In the genomic region with DNA sequence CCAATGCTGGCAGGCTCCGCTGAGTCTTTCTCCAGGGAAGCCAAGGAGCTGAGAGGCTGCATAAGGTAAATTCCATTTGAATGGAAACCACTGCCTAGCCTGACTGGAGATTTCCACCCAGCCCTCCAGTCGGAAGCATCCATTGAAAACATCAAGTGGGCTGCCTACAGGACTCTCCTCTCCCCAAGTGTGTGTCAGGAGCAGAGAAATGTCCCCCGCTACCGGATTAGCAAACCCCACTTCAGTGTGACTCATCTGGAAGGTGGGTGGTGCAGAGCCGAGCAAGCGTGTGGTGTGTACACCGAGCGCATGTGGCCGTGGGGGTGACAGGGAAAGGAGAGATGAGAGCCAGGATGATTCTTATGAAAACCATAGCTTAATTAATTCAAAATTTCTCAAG, we compare ENCODE assay signal across 16 mouse cellular contexts.
DNase-seq lines count a peak whose midpoint lies in the region; TF ChIP-seq lines count a peak whose summit lies in the region.
"Had no signal": no experiment of that assay in that cellular context is flagged by ENCODE, and none has a peak within 500 bp of the region (broad histone marks: within the 10 kb centered on the region; RNA-seq: fewer than 3 reads in every experiment).

No protein-coding gene starts in this region.

- WGBS in cerebellum, adult 2 months = 90% methylated on average over 9 of the region's 9 CpGs

- 0 out of 2 replicates have a peak overlapping the region, but pooled peaks have one; percentile 21 for H3K27ac ChIP-seq in cortical plate, adult 2 months (ENCODE audit: insufficient read depth, low read length)
- no peak overlapping the region for H3K27ac ChIP-seq in cerebellum, adult 2 months (ENCODE audit: insufficient read depth, low read length)
- H3K27ac ChIP-seq: heart, embryonic 15.5 days; hindbrain, embryonic 14.5 days; lung, embryonic 15.5 days; neural tube, embryonic 13.5 days had no signal

- peaks cover 9% of the 10 kb centered on the region for H3K4me1 ChIP-seq in cortical plate, adult 2 months (ENCODE audit: control insufficient read depth, insufficient read depth, low read length)
- no peaks in the 10 kb centered on the region for H3K4me1 ChIP-seq in cerebellum, adult 2 months (ENCODE audit: control insufficient read depth, insufficient read depth, low read length)
- H3K4me1 ChIP-seq: heart, embryonic 15.5 days; lung, embryonic 15.5 days; neural tube, embryonic 13.5 days had no signal

- no peaks in the 10 kb centered on the region for H3K27me3 ChIP-seq in cerebellum, adult 2 months (ENCODE audit: control insufficient read depth, insufficient read depth, low read length)
- H3K27me3 ChIP-seq: heart, embryonic 15.5 days; lung, embryonic 15.5 days; neural tube, embryonic 13.5 days had no signal

- H3K4me3 ChIP-seq in cortical plate, adult 2 months (ENCODE audit: insufficient read depth, low read length) = no peak overlapping the region
- no peak overlapping the region for H3K4me3 ChIP-seq in cerebellum, adult 2 months (replicated peaks; ENCODE audit: insufficient read depth, low read depth, low read length)
- H3K4me3 ChIP-seq: erythroblast, embryonic 14.5 days; heart, embryonic 15.5 days; lung, embryonic 15.5 days; neural tube, embryonic 13.5 days had no signal

- intact Hi-C loops in left cerebral cortex, postnatal 4 days (cut with DNase I) = no loop called here

- DNase-seq in left cerebral cortex, adult 11 months (ENCODE audit: low spot score) = peak; percentile 69
- DNase-seq in left cerebral cortex, postnatal 4 days = no peak
- DNase-seq in layer of hippocampus, postnatal 14 days (ENCODE audit: low spot score in 2 of 2) = peak; percentile 27 to 46
- DNase-seq in right cerebral cortex, postnatal 25 days = peak; percentile 81
- no peak for DNase-seq in spleen, postnatal 36 days (ENCODE audit: low spot score in 2 of 2)
- no peak for DNase-seq in cerebellum, adult 2 months
- DNase-seq: cerebellum, adult 8-10 months; kidney, adult 11 months; kidney, postnatal 36 days; thymus, adult 18-20 months had no signal

- TF ChIP-seq CTCF in cortical plate, adult 2 months (IDR thresholded peaks at IDR 0.05; ENCODE audit: extremely low read depth, insufficient read depth, low read length) = no peak
- TF ChIP-seq CTCF in cerebellum, adult 2 months (IDR thresholded peaks at IDR 0.05; ENCODE audit: borderline replicate concordance, insufficient read depth, low read depth, low read length) = no peak

- TF ChIP-seq POLR2A in cortical plate, adult 2 months (IDR thresholded peaks at IDR 0.05; ENCODE audit: extremely low read depth, insufficient read depth, low read length) = no peak
- TF ChIP-seq POLR2A in cerebellum, adult 2 months (IDR thresholded peaks at IDR 0.05; ENCODE audit: borderline replicate concordance, insufficient read depth, low read length) = no peak

Comparison
In these comparisons a context has a peak if more than half of its experiments do, and no peak if none do; other contexts are left out.
1. DNase-seq: peak in left cerebral cortex, adult 11 months (single experiment), layer of hippocampus, postnatal 14 days (2 of 2) and right cerebral cortex, postnatal 25 days (single experiment); none in left cerebral cortex, postnatal 4 days (single experiment), spleen, postnatal 36 days (0 of 2) and cerebellum, adult 2 months (0 of 2).